Mouse (Mus musculus) C2C12 (cell line): ENCODE results near the gene Gm45521.

ENCODE experiments used
- CTCF ChIP-seq: IDR thresholded peaks from one replicate; pipeline ENCODE4 v1.5.1; 2011; ENCODE audit not compliant: control insufficient read depth, insufficient read depth, insufficient read length
- MYOG ChIP-seq: IDR thresholded peaks from one replicate; pipeline ENCODE4 v1.6.1; 2011; ENCODE audit not compliant: control insufficient read depth, insufficient read length; ENCODE audit errors: extremely low read depth
- USF1 ChIP-seq: IDR thresholded peaks from one replicate; pipeline ENCODE4 v1.6.1; 2011; ENCODE audit warnings: low read depth, mild to moderate bottlenecking, control low read depth, moderate library complexity

DNA sequence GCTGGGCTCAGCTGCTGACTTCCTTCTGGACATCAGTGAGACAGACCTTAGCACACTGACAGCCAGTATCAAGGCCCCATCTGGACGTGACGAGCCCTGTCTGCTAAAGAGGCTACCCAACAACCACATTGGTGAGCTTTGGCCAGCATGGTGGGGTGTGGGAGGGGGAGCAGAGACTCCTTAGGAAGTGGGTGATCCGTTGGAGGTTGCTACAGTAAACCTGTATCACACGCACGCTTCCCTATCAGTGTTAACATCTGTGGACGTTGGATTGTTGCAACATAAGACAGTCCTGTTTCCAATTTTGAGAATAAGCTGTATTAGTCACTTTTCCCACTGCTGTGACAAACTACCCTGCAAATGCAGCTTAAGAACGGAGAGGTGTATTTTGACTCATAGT, 28.1 kb upstream of the Gm45521 start:
- TF ChIP-seq CTCF (no peak), USF1 (no peak), MYOG (no peak)
